Mouse (Mus musculus) left cerebral cortex, postnatal 10 days (tissue): ENCODE data around the gene Olfr1427. TPM values are rescaled to one million over a fixed set of nuclear protein-coding genes. Genes with fewer than 3 reads are reported as not detected.
"Not testable (repeated sequence)": the region's sequence is repeated elsewhere in the genome, so short reads cannot be mapped to it uniquely, and the experiment has no call there.

Experiments used
- DNase-seq, 2 experiments: peaks; one replicate each; pipeline ENCODE4 v3.0.0; 2021 to 2022; ENCODE audit warnings: low spot score in 2 of 2, mixed read lengths in 1 of 2; ENCODE audit errors: extremely low spot score in 1 of 2
- intact Hi-C: fragments of 180-260 bp; cut with DNase I; formaldehyde crosslinking; loops from one replicate; pipeline ENCODE4 v1.15.1; 2025
- total RNA-seq, 2 experiments: library from RNA; stranded (reverse); gene quantifications; 2 replicates each; pipeline ENCODE4 v1.2.3; 2021

Gene Olfr1427
- total RNA-seq = not detected

GRCm38 (mm10) chr19:12103234-12103633 is at the start of gene Olfr1427:
Gene Olfr1427 (minus strand): TSS chr19:12103334.
- intact Hi-C loops = no loop called here
- no peak for DNase-seq

GRCm38 (mm10) chr19:12145452-12145851 is 42.3 kb upstream of the Olfr1427 start:
- peak in 1 of 2 experiments; percentile 51 for DNase-seq
- intact Hi-C loops = no loop called here

- intact Hi-C loops = no loop called here
- peak in 1 of 2 experiments; percentile 67 for DNase-seq
Observed at GRCm38 (mm10) chr19:12143356-12143755, 40.2 kb upstream of the Olfr1427 start.

- DNase-seq = peak in 1 of 2 experiments; percentile 33
- intact Hi-C loops = loop anchor here (5.0 kb wide), 1 partner anchor 368 kb away; the partner anchor contains the start of gene Dtx4
Observed at GRCm38 (mm10) chr19:12134289-12134688, 31.2 kb upstream of the Olfr1427 start.

- intact Hi-C loops = no loop called here
- no peak for DNase-seq
Observed at GRCm38 (mm10) chr19:12123103-12123502, 20.0 kb upstream of the Olfr1427 start, which contains the start of gene Olfr76. Gene Olfr76 (minus strand): TSS chr19:12123203.

GRCm38 (mm10) chr19:12116464-12116863 is 13.3 kb upstream of the Olfr1427 start:
- intact Hi-C loops = no loop called here
- no peak for DNase-seq

- intact Hi-C loops = no loop called here
- DNase-seq = no peak
Observed at GRCm38 (mm10) chr19:12115797-12116196, 12.7 kb upstream of the Olfr1427 start, which contains the start of gene Olfr1428. Gene Olfr1428 (minus strand): TSS chr19:12115897.

- intact Hi-C loops = no loop called here
- no peak for DNase-seq
Observed at GRCm38 (mm10) chr19:12113807-12114206, 10.7 kb upstream of the Olfr1427 start.

- intact Hi-C loops = no loop called here
- no peak for DNase-seq
Observed at GRCm38 (mm10) chr19:12104541-12104940, 1.4 kb upstream of the Olfr1427 start.

- DNase-seq = no peak
- intact Hi-C loops = no loop called here
Observed at GRCm38 (mm10) chr19:12091913-12092312, 11.2 kb downstream of the Olfr1427 start, which contains the start of gene Olfr1426. Gene Olfr1426 (minus strand): TSS chr19:12092013.

GRCm38 (mm10) chr19:12077631-12078030 is 25.5 kb downstream of the Olfr1427 start, which contains the start of gene Olfr1425:
Gene Olfr1425 (minus strand): TSS chr19:12077731.
- intact Hi-C loops, DNase-seq: not testable (repeated sequence)

GRCm38 (mm10) chr19:12069546-12069945 is 33.6 kb downstream of the Olfr1427 start:
- DNase-seq, intact Hi-C loops: not testable (repeated sequence)

- intact Hi-C loops, DNase-seq: not testable (repeated sequence)
Observed at GRCm38 (mm10) chr19:12067806-12068205, 35.3 kb downstream of the Olfr1427 start.

- intact Hi-C loops, DNase-seq: not testable (repeated sequence)
Observed at GRCm38 (mm10) chr19:12062582-12062981, 40.6 kb downstream of the Olfr1427 start, which contains the start of gene Olfr1424. Gene Olfr1424 (minus strand): TSS chr19:12062682.

Other genes starting within 250 kb of the Olfr1427 start
- not detected for gene Olfr1418, start 242.3 kb downstream of the Olfr1427 start, total RNA-seq
- not detected for gene Olfr1419, start 228.2 kb downstream of the Olfr1427 start, total RNA-seq
- not detected for gene Olfr1420, start 216.8 kb downstream of the Olfr1427 start, total RNA-seq
- gene Patl1, start 190.9 kb downstream of the Olfr1427 start, total RNA-seq = 10 to 100 TPM; 19.8 to 20.9 TPM
- gene Osbp, start 137.4 kb downstream of the Olfr1427 start, total RNA-seq = 10 to 100 TPM; 58.7 to 59.4 TPM
- gene Olfr1423, start 62.0 kb downstream of the Olfr1427 start, total RNA-seq = not detected
- gene Olfr1424, start 40.7 kb downstream of the Olfr1427 start, total RNA-seq = not detected
- not detected for gene Olfr1425, start 25.6 kb downstream of the Olfr1427 start, total RNA-seq
- gene Olfr1426, start 11.3 kb downstream of the Olfr1427 start, total RNA-seq = not detected
- not detected for gene Olfr1428, start 12.6 kb upstream of the Olfr1427 start, total RNA-seq
- gene Olfr76, start 19.9 kb upstream of the Olfr1427 start, total RNA-seq = not detected
- not detected for gene Olfr1555-ps1, start 66.8 kb upstream of the Olfr1427 start, total RNA-seq
- gene Olfr1431, start 97.3 kb upstream of the Olfr1427 start, total RNA-seq = not detected
- not detected for gene Olfr1432, start 129.3 kb upstream of the Olfr1427 start, total RNA-seq
- gene Olfr262, start 138.3 kb upstream of the Olfr1427 start, total RNA-seq = not detected
- not detected for gene Olfr235, start 157.7 kb upstream of the Olfr1427 start, total RNA-seq
- gene Olfr1434, start 176.5 kb upstream of the Olfr1427 start, total RNA-seq = not detected
- not detected for gene Olfr1436, start 195.8 kb upstream of the Olfr1427 start, total RNA-seq
- not detected for gene Olfr1437, start 221.8 kb upstream of the Olfr1427 start, total RNA-seq
- gene Olfr1438-ps1, start 232.6 kb upstream of the Olfr1427 start, total RNA-seq = not detected